Mouse (Mus musculus) C2C12 (cell line): ENCODE data around the gene Pusl1. TPM values are rescaled to one million over a fixed set of nuclear protein-coding genes. Genes with fewer than 3 reads are reported as not detected.

Source experiments
- H3K27me3 ChIP-seq: one replicate; pipeline ENCODE4 v1.6.1; 2011; ENCODE audit not compliant: control insufficient read depth, insufficient read depth, insufficient read length
- H3K36me3 ChIP-seq: one replicate; pipeline ENCODE4 v1.6.1; 2011; ENCODE audit not compliant: control insufficient read depth, insufficient read depth
- H3K4me3 ChIP-seq: one replicate; pipeline ENCODE4 v1.5.1; 2011; ENCODE audit warnings: mild to moderate bottlenecking, control low read depth; ENCODE audit not compliant: poor library complexity, insufficient read depth, severe bottlenecking
- H3K79me2 ChIP-seq: one replicate; pipeline ENCODE4 v1.6.1; 2011; ENCODE audit not compliant: control insufficient read depth, insufficient read depth
- H3K79me3 ChIP-seq: one replicate; pipeline ENCODE4 v1.6.1; 2011; ENCODE audit warnings: low read depth, control low read depth
- H3ac ChIP-seq: one replicate; pipeline ENCODE3; 2011; ENCODE audit warnings: low read depth; ENCODE audit not compliant: control insufficient read depth, insufficient read length
- CEBPB ChIP-seq: IDR thresholded peaks from one replicate; pipeline ENCODE4 v1.6.1; 2011; ENCODE audit warnings: low read depth, mild to moderate bottlenecking, control low read depth, moderate library complexity
- CTCF ChIP-seq: IDR thresholded peaks from one replicate; pipeline ENCODE4 v1.5.1; 2011; ENCODE audit not compliant: control insufficient read depth, insufficient read depth, insufficient read length
- FOSL1 ChIP-seq: IDR thresholded peaks from one replicate; pipeline ENCODE4 v1.8.0; 2011; ENCODE audit warnings: mild to moderate bottlenecking, low read length; ENCODE audit not compliant: poor library complexity, insufficient read depth, severe bottlenecking
- MAX ChIP-seq: IDR thresholded peaks from one replicate; pipeline ENCODE4 v1.6.1; 2011; ENCODE audit warnings: mild to moderate bottlenecking, control low read depth
- MYOD1 ChIP-seq: IDR thresholded peaks from one replicate; pipeline ENCODE4 v1.6.1; 2011; ENCODE audit warnings: low read depth; ENCODE audit not compliant: control insufficient read depth, insufficient read length
- MYOG ChIP-seq: IDR thresholded peaks from one replicate; pipeline ENCODE4 v1.6.1; 2011; ENCODE audit not compliant: control insufficient read depth, insufficient read length; ENCODE audit errors: extremely low read depth
- USF1 ChIP-seq: IDR thresholded peaks from one replicate; pipeline ENCODE4 v1.6.1; 2011; ENCODE audit warnings: low read depth, mild to moderate bottlenecking, control low read depth, moderate library complexity
- polyA plus RNA-seq: library from polyadenylated mRNA; unstranded; fragments of >200 nt; fragmentation: generic; extraction: Trizol; gene quantifications from one replicate; pipeline ENCODE4 v1.2.1, GENCODE M21; 2012; ENCODE audit warnings: missing spikeins

Gene Pusl1
- polyA plus RNA-seq, 1 experiment = 30.7 TPM

DNA sequence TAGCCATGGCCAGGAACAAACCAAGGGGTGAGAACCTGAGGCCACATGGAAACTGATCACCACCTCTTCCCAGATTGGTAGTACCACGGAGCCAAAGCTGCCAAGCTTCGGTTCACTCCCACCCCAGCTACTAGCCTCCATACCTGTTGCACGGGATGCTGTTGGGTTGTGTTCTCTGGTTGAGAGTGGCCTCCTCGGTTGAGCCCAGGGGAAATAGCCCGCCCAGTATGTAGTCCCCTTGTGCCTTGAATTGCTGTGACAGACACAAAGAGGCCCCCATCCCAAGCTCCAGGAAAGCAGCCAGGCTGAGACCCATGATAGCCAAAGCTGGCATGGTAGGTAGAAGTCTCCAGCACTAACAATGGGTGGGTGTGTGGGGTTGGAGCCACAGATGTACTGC, 28.6 kb downstream of the Pusl1 start, which contains the start of gene Tas1r3:
Gene Tas1r3, minus strand, starts transcription at position 362 of the 400 bp plus-strand sequence.
- Histone ChIP-seq H3K4me3 (no peak within 1 kb of the TSS), H3K36me3 (peaks cover 29% of the 10 kb centered on the region), H3ac (no peak within 1 kb of the TSS), H3K79me3 (no peaks in the 10 kb centered on the region), H3K27me3 (no peaks in the 10 kb centered on the region), H3K79me2 (peaks cover 9% of the 10 kb centered on the region)
- TF ChIP-seq CEBPB = no peak
- TF ChIP-seq FOSL1 = no peak
- no peak for TF ChIP-seq USF1
- TF ChIP-seq MYOG = no peak
- TF ChIP-seq MYOD1 = no peak
- no peak for TF ChIP-seq MAX
- TF ChIP-seq CTCF = no peak

DNA sequence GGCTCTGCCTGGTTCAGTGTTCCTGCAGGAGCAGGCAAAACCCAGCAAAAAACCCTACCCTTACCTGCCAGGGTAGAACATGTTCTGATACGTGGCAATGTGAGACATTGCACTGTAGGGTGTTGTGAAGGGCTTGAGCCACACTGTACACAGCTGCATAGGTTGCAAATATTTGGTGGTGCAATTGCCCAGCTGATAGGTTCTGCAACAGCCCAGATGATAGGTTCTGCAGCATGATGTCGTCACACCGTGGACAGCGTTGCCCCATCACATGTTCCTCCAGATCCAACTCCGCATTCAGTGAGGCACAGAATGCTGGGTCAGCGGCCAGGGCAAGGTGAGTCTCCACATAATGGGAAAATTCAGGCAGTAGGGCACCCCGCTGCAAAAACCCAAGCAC, 29.8 kb downstream of the Pusl1 start:
- no peak overlapping the region for H3ac ChIP-seq
- no peak overlapping the region for H3K4me3 ChIP-seq
- TF ChIP-seq MYOG = no peak
- TF ChIP-seq MYOD1 = no peak
- TF ChIP-seq USF1 = no peak
- no peak for TF ChIP-seq FOSL1
- no peak for TF ChIP-seq CEBPB
- TF ChIP-seq CTCF = no peak
- no peak for TF ChIP-seq MAX
- H3K36me3 ChIP-seq = peaks cover 28% of the 10 kb centered on the region
- H3K79me2 ChIP-seq = peaks cover 5% of the 10 kb centered on the region
- no peaks in the 10 kb centered on the region for H3K79me3 ChIP-seq
- H3K27me3 ChIP-seq = no peaks in the 10 kb centered on the region

- peaks cover 26% of the 10 kb centered on the region for H3K36me3 ChIP-seq
- no peaks in the 10 kb centered on the region for H3K79me3 ChIP-seq
- no peaks in the 10 kb centered on the region for H3K27me3 ChIP-seq
- no peaks in the 10 kb centered on the region for H3K79me2 ChIP-seq
- H3K4me3 ChIP-seq = no peak overlapping the region
- TF ChIP-seq CEBPB (no peak), MAX (peak; percentile 52), CTCF (no peak)
- H3ac ChIP-seq = no peak overlapping the region
These were observed 32.3 kb downstream of the Pusl1 start for GRCm38 (mm10) chr4:155859318-155859717.

GRCm38 (mm10) chr4:155856881-155857280, 34.7 kb downstream of the Pusl1 start:
- H3K27me3 ChIP-seq = no peaks in the 10 kb centered on the region
- TF ChIP-seq CEBPB = no peak
- no peak for TF ChIP-seq USF1
- TF ChIP-seq MYOD1 = no peak
- no peak for TF ChIP-seq FOSL1
- TF ChIP-seq MAX = no peak
- TF ChIP-seq MYOG = no peak
- no peak for TF ChIP-seq CTCF
- H3K79me2 ChIP-seq = peaks cover 22% of the 10 kb centered on the region
- H3K4me3 ChIP-seq = no peak overlapping the region
- H3K36me3 ChIP-seq = peaks cover 25% of the 10 kb centered on the region
- H3ac ChIP-seq = no peak overlapping the region
- peaks cover 13% of the 10 kb centered on the region for H3K79me3 ChIP-seq

- H3K4me3 ChIP-seq = no peak overlapping the region
- H3K79me3 ChIP-seq = peaks cover 21% of the 10 kb centered on the region
- H3K79me2 ChIP-seq = peaks cover 30% of the 10 kb centered on the region
- TF ChIP-seq MAX (no peak), USF1 (no peak), MYOD1 (no peak), CEBPB (no peak), FOSL1 (no peak), CTCF (no peak), MYOG (no peak)
- peaks cover 25% of the 10 kb centered on the region for H3K36me3 ChIP-seq
- H3K27me3 ChIP-seq = no peaks in the 10 kb centered on the region
- no peak overlapping the region for H3ac ChIP-seq
These were observed 35.5 kb downstream of the Pusl1 start for GRCm38 (mm10) chr4:155856071-155856470.

GRCm38 (mm10) chr4:155854991-155855390, 36.6 kb downstream of the Pusl1 start:
- Histone ChIP-seq H3K79me2 (peaks cover 40% of the 10 kb centered on the region), H3K4me3 (no peak overlapping the region), H3K27me3 (no peaks in the 10 kb centered on the region), H3ac (no peak overlapping the region), H3K79me3 (peaks cover 32% of the 10 kb centered on the region), H3K36me3 (peaks cover 16% of the 10 kb centered on the region)
- TF ChIP-seq CEBPB (no peak), FOSL1 (no peak), CTCF (no peak), MAX (no peak), MYOD1 (no peak), MYOG (no peak), USF1 (no peak)
